Mouse (Mus musculus): ENCODE results near the gene Miga2. TPM values are rescaled to one million over a fixed set of nuclear protein-coding genes. Genes with fewer than 3 reads are reported as not detected.

The Miga2 gene
- 14.5 and 25.0 TPM in 2 replicates for polyA plus RNA-seq (2014; fragmentation: Nextera tagmentation; extraction: Ambion mirVana)

DNA sequence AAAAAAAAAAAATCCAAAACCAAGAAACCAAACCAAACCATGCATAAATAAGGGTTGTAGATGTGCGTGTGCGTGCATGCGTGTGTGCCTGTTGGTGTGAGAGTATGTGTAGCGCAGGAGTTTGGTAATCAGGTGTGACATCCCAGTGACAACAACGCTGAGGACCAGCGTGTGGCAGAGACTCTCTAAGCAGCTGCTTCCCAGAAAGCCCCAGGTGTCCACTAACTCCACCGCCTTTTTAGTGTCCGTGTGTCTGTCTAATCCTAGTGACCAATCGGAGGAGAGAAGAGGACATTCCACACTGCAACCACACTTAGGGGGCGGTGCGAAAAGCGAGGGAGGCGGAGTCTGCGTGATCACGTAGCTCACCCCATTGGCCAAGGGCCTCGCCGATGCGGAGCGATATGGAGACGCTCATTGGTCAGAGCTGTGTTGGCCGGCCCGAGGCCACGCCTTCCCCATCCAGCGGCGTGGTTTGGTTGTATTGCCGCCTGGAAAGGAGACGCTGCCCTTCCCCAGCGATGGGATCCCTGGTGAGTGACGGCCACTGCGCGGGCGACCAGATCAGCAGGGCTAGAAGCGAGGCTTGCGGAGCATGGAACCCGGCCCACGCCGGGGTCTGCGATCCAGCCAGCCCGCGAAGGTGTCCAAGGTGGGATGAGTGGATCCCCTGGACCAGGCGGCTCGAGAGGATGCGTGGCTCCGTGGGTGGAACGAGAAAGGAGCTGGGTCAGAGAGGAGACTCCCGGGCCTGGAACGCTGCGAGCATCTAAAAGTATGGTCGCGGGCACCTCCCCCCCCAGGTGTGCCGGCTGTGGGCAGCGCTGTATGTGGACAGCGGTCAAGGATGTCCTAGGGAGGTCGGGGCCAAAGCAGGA lies at the start of gene Miga2:
Gene Miga2, plus strand, starts transcription at position 461 of the 878 bp plus-strand sequence.
- WGBS: under 1% methylated on average over 54 of the region's 54 CpGs
- ATAC-seq (ENCODE audit: low FRiP score, low TSS enrichment): peak; percentile 99
- no peaks in the 10 kb centered on the region for H3K9me3 ChIP-seq (ENCODE audit: control insufficient read depth, low read length)
- H3K36me3 ChIP-seq (ENCODE audit: control insufficient read depth, insufficient read depth, low read length): peaks cover 20% of the 10 kb centered on the region
- H3K27me3 ChIP-seq (ENCODE audit: control insufficient read depth, insufficient read depth, low read length): no peaks in the 10 kb centered on the region
- peaks cover 10% of the 10 kb centered on the region for H3K4me1 ChIP-seq (ENCODE audit: control insufficient read depth, insufficient read depth, low read length)
- peak within 1 kb of the TSS; percentile 94 for H3K4me3 ChIP-seq (ENCODE audit: low read length)
- H3K27ac ChIP-seq (ENCODE audit: low read depth, low read length): peak within 1 kb of the TSS; percentile 77
- peak within 1 kb of the TSS; percentile 64 for H3K4me2 ChIP-seq (replicated peaks; ENCODE audit: low read depth, low read length)
- H3K9ac ChIP-seq (ENCODE audit: low read depth, low read length): peak within 1 kb of the TSS; percentile 82

DNA sequence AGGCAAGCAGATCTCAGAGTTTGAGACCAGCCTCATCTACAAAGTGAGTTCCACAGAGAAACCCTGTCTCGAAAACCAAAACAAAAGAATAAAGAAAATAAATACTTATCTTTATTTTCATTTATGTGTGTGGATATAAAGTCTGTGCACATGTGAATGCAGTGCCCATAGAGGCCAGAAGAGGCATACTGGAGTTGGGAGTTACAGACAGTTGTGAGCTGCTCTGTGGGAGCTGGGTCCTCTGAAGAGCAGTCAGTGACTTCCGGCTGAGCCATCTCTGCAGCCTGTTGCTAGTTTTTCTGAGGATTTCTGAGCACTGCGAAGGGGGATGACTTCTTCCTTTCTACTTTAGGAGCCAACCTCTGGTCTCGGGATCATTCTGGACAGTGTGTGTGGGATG lies 47.9 kb upstream of the Miga2 start:
- ATAC-seq (ENCODE audit: low FRiP score, low TSS enrichment): no peak
- no peak overlapping the region for H3K9ac ChIP-seq (ENCODE audit: low read depth, low read length)
- no peaks in the 10 kb centered on the region for H3K4me1 ChIP-seq (ENCODE audit: control insufficient read depth, insufficient read depth, low read length)
- H3K27ac ChIP-seq (ENCODE audit: low read depth, low read length): no peak overlapping the region
- H3K9me3 ChIP-seq (ENCODE audit: control insufficient read depth, low read length): no peaks in the 10 kb centered on the region
- 93% methylated on average over 4 of the region's 4 CpGs for WGBS
- no peak overlapping the region for H3K4me3 ChIP-seq (ENCODE audit: low read length)
- H3K36me3 ChIP-seq (ENCODE audit: control insufficient read depth, insufficient read depth, low read length): peaks cover 87% of the 10 kb centered on the region
- no peak overlapping the region for H3K4me2 ChIP-seq (replicated peaks; ENCODE audit: low read depth, low read length)
- H3K27me3 ChIP-seq (ENCODE audit: control insufficient read depth, insufficient read depth, low read length): no peaks in the 10 kb centered on the region

- Histone ChIP-seq H3K4me1 (ENCODE audit: control insufficient read depth, insufficient read depth, low read length) (no peaks in the 10 kb centered on the region), H3K4me2 (replicated peaks; ENCODE audit: low read depth, low read length) (no peak overlapping the region), H3K27me3 (ENCODE audit: control insufficient read depth, insufficient read depth, low read length) (no peaks in the 10 kb centered on the region), H3K9ac (ENCODE audit: low read depth, low read length) (no peak overlapping the region), H3K4me3 (ENCODE audit: low read length) (no peak overlapping the region), H3K27ac (ENCODE audit: low read depth, low read length) (no peak overlapping the region), H3K36me3 (ENCODE audit: control insufficient read depth, insufficient read depth, low read length) (peaks cover 90% of the 10 kb centered on the region), H3K9me3 (ENCODE audit: control insufficient read depth, low read length) (no peaks in the 10 kb centered on the region)
- ATAC-seq (ENCODE audit: low FRiP score, low TSS enrichment): no peak
- 96% methylated on average over 5 of the region's 5 CpGs for WGBS
These were observed 47.1 kb upstream of the Miga2 start for GRCm38 (mm10) chr2:30316955-30317354.

GRCm38 (mm10) chr2:30319260-30319659 lies 44.8 kb upstream of the Miga2 start:
- WGBS: 80% methylated on average over 4 of the region's 4 CpGs
- Histone ChIP-seq H3K36me3 (ENCODE audit: control insufficient read depth, insufficient read depth, low read length) (peaks cover 90% of the 10 kb centered on the region), H3K9ac (ENCODE audit: low read depth, low read length) (no peak overlapping the region), H3K9me3 (ENCODE audit: control insufficient read depth, low read length) (no peaks in the 10 kb centered on the region), H3K4me2 (replicated peaks; ENCODE audit: low read depth, low read length) (no peak overlapping the region), H3K4me3 (ENCODE audit: low read length) (no peak overlapping the region), H3K4me1 (ENCODE audit: control insufficient read depth, insufficient read depth, low read length) (no peaks in the 10 kb centered on the region), H3K27ac (ENCODE audit: low read depth, low read length) (no peak overlapping the region), H3K27me3 (ENCODE audit: control insufficient read depth, insufficient read depth, low read length) (no peaks in the 10 kb centered on the region)
- no peak for ATAC-seq (ENCODE audit: low FRiP score, low TSS enrichment)

GRCm38 (mm10) chr2:30323111-30323510 lies 40.9 kb upstream of the Miga2 start:
- 95% methylated on average over 7 of the region's 7 CpGs for WGBS
- no peak for ATAC-seq (ENCODE audit: low FRiP score, low TSS enrichment)
- no peaks in the 10 kb centered on the region for H3K4me1 ChIP-seq (ENCODE audit: control insufficient read depth, insufficient read depth, low read length)
- H3K9me3 ChIP-seq (ENCODE audit: control insufficient read depth, low read length): no peaks in the 10 kb centered on the region
- H3K4me2 ChIP-seq (replicated peaks; ENCODE audit: low read depth, low read length): no peak overlapping the region
- no peak overlapping the region for H3K27ac ChIP-seq (ENCODE audit: low read depth, low read length)
- no peak overlapping the region for H3K9ac ChIP-seq (ENCODE audit: low read depth, low read length)
- no peak overlapping the region for H3K4me3 ChIP-seq (ENCODE audit: low read length)
- H3K36me3 ChIP-seq (ENCODE audit: control insufficient read depth, insufficient read depth, low read length): peaks cover 90% of the 10 kb centered on the region
- H3K27me3 ChIP-seq (ENCODE audit: control insufficient read depth, insufficient read depth, low read length): no peaks in the 10 kb centered on the region

GRCm38 (mm10) chr2:30325296-30325695 lies 38.7 kb upstream of the Miga2 start:
- 94% methylated on average over 5 of the region's 5 CpGs for WGBS
- no peaks in the 10 kb centered on the region for H3K4me1 ChIP-seq (ENCODE audit: control insufficient read depth, insufficient read depth, low read length)
- H3K27me3 ChIP-seq (ENCODE audit: control insufficient read depth, insufficient read depth, low read length): no peaks in the 10 kb centered on the region
- no peak overlapping the region for H3K4me2 ChIP-seq (replicated peaks; ENCODE audit: low read depth, low read length)
- H3K9ac ChIP-seq (ENCODE audit: low read depth, low read length): no peak overlapping the region
- no peak for ATAC-seq (ENCODE audit: low FRiP score, low TSS enrichment)
- H3K27ac ChIP-seq (ENCODE audit: low read depth, low read length): no peak overlapping the region
- H3K4me3 ChIP-seq (ENCODE audit: low read length): no peak overlapping the region
- H3K36me3 ChIP-seq (ENCODE audit: control insufficient read depth, insufficient read depth, low read length): peaks cover 97% of the 10 kb centered on the region
- no peaks in the 10 kb centered on the region for H3K9me3 ChIP-seq (ENCODE audit: control insufficient read depth, low read length)

DNA sequence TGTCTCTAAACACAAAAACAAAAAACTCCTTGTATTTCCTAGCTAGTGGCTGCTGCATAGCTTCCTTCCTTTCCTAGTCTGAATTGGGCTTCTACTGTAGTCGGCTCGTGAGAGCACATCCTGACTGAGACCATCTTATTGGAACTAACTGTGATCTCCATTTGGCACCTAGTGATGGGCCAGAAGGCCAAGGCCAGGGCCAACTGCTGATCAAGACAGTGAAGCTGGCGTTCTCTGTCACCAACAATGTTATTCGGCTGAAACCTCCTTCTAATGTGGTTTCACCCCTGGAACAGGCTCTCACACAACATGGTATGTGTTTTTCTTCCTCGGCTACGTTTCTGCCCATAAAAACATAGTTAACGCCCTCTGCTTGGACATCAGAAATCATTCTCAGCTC lies 36.8 kb upstream of the Miga2 start:
- H3K36me3 ChIP-seq (ENCODE audit: control insufficient read depth, insufficient read depth, low read length): peaks cover 96% of the 10 kb centered on the region
- no peaks in the 10 kb centered on the region for H3K4me1 ChIP-seq (ENCODE audit: control insufficient read depth, insufficient read depth, low read length)
- H3K4me2 ChIP-seq (replicated peaks; ENCODE audit: low read depth, low read length): no peak overlapping the region
- H3K27me3 ChIP-seq (ENCODE audit: control insufficient read depth, insufficient read depth, low read length): no peaks in the 10 kb centered on the region
- WGBS: 89% methylated on average over 7 of the region's 7 CpGs
- no peaks in the 10 kb centered on the region for H3K9me3 ChIP-seq (ENCODE audit: control insufficient read depth, low read length)
- no peak overlapping the region for H3K9ac ChIP-seq (ENCODE audit: low read depth, low read length)
- no peak overlapping the region for H3K4me3 ChIP-seq (ENCODE audit: low read length)
- no peak for ATAC-seq (ENCODE audit: low FRiP score, low TSS enrichment)
- H3K27ac ChIP-seq (ENCODE audit: low read depth, low read length): no peak overlapping the region

GRCm38 (mm10) chr2:30328791-30329190 lies 35.2 kb upstream of the Miga2 start:
- ATAC-seq (ENCODE audit: low FRiP score, low TSS enrichment): no peak
- Histone ChIP-seq H3K27ac (ENCODE audit: low read depth, low read length) (no peak overlapping the region), H3K36me3 (ENCODE audit: control insufficient read depth, insufficient read depth, low read length) (peaks cover 95% of the 10 kb centered on the region), H3K27me3 (ENCODE audit: control insufficient read depth, insufficient read depth, low read length) (no peaks in the 10 kb centered on the region), H3K4me2 (replicated peaks; ENCODE audit: low read depth, low read length) (no peak overlapping the region), H3K9ac (ENCODE audit: low read depth, low read length) (no peak overlapping the region), H3K9me3 (ENCODE audit: control insufficient read depth, low read length) (no peaks in the 10 kb centered on the region), H3K4me3 (ENCODE audit: low read length) (no peak overlapping the region), H3K4me1 (ENCODE audit: control insufficient read depth, insufficient read depth, low read length) (no peaks in the 10 kb centered on the region)
- 92% methylated on average over 3 of the region's 3 CpGs for WGBS

DNA sequence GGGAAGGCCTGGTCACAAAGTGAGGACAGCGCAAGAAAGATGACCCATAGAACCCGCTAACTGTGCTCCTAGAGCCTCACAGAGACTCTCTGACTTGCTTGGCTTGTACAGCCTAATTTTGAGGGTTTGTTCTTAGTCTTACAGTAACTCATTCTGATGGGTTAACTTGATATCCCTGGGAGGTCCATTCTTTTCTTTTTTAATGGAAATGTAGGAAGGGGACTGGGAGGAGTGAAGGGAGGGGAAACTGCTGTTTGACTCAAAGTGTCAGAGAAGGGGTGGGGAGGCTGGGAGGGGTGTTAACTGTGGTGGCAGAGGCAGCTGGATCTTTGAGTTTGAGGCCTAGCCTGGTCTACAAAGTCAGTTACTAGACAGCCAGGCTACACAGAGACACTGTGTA lies 28.7 kb upstream of the Miga2 start:
- no peak overlapping the region for H3K27ac ChIP-seq (ENCODE audit: low read depth, low read length)
- no peak overlapping the region for H3K4me2 ChIP-seq (replicated peaks; ENCODE audit: low read depth, low read length)
- WGBS: 96% methylated on average over 2 of the region's 2 CpGs
- H3K4me1 ChIP-seq (ENCODE audit: control insufficient read depth, insufficient read depth, low read length): no peaks in the 10 kb centered on the region
- H3K36me3 ChIP-seq (ENCODE audit: control insufficient read depth, insufficient read depth, low read length): peaks cover 95% of the 10 kb centered on the region
- H3K4me3 ChIP-seq (ENCODE audit: low read length): no peak overlapping the region
- no peaks in the 10 kb centered on the region for H3K9me3 ChIP-seq (ENCODE audit: control insufficient read depth, low read length)
- H3K27me3 ChIP-seq (ENCODE audit: control insufficient read depth, insufficient read depth, low read length): no peaks in the 10 kb centered on the region
- ATAC-seq (ENCODE audit: low FRiP score, low TSS enrichment): no peak
- H3K9ac ChIP-seq (ENCODE audit: low read depth, low read length): no peak overlapping the region
